Mouse (Mus musculus) liver, postnatal 0 days (tissue): ENCODE measurements around the gene Atp5s.
A peak's percentile ranks its signal among the peaks of the same experiment; 100 is the strongest.

Experiments used
- CTCF ChIP-seq: sonication (generic); IDR thresholded peaks from 2 replicates; pipeline ENCODE4 v1.5.1; 2016; ENCODE audit warnings: antibody characterized with exemption, low read depth
- EP300 ChIP-seq: IDR thresholded peaks from 2 replicates; pipeline ENCODE4 v1.6.1; 2016; ENCODE audit warnings: antibody characterized with exemption, low read depth, mild to moderate bottlenecking

DNA sequence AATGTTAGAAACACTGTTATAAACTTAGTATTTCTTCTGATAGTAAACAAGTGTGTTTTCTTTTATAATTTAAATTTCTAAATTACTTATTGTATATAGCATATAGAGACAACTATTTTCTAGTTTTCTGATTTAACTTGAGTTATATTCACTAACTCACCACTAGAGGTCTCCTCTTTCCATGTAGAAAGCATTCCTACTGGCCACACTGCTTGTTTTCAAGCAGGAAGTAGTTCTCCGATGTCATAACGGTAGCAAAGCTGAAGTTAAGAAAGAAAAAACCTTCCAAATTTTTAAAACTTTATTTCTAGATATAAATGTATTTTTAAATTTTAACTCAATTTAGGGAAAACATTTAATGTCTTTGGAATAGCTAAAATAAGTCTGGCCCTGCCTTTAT lies 8.8 kb downstream of the Atp5s start:
- TF ChIP-seq CTCF (peak; percentile 81), EP300 (no peak)
